Mouse (Mus musculus): ENCODE data around the gene Crim1. TPM values are rescaled to one million over a fixed set of nuclear protein-coding genes. Genes with fewer than 3 reads are reported as not detected.

Crim1 gene
- total RNA-seq, 1 experiment = 61.7 TPM

- in situ Hi-C loops (cut with MboI; ENCODE audit: low sequenced_read_pairs in 2 of 2, unreplicated experiment in 2 of 2) = no loop called here
- Histone ChIP-seq H3K4me1 (ENCODE audit: control insufficient read depth in 2 of 2, insufficient read depth in 2 of 2, low read length in 2 of 2, poor library complexity in 1 of 2) (no peaks in the 10 kb centered on the region), H3K36me3 (ENCODE audit: control insufficient read depth, insufficient read depth, low read length, poor library complexity, severe bottlenecking) (no peaks in the 10 kb centered on the region; the same call in 1 of the 2 replicates), H3K27ac (ENCODE audit: insufficient read depth, low read depth, low read length, poor library complexity, severe bottlenecking) (no peak overlapping the region), H3K4me3 (ENCODE audit: insufficient read depth in 1 of 2, low read depth in 1 of 2, low read length in 2 of 2, poor library complexity in 1 of 2, severe bottlenecking in 1 of 2) (no peak overlapping the region), H3K9me3 (ENCODE audit: control insufficient read depth, insufficient read depth, low read depth, low read length) (no peaks in the 10 kb centered on the region), H3K9ac (ENCODE audit: insufficient read depth, low read depth, low read length, poor library complexity, severe bottlenecking) (no peak overlapping the region)
- DNase-seq (ENCODE audit: low read depth, low spot score) = no peak
- TF ChIP-seq ZNF384 (IDR thresholded peaks at IDR 0.05; ENCODE audit: low read depth, low read length) (no peak), CHD2 (IDR thresholded peaks at IDR 0.05; ENCODE audit: low read depth, low read length) (no peak), HCFC1 (IDR thresholded peaks at IDR 0.05; ENCODE audit: borderline replicate concordance, insufficient read depth, low read length) (no peak), ZC3H11A (IDR thresholded peaks at IDR 0.05; ENCODE audit: borderline replicate concordance, low read depth, low read length) (no peak), MAFK (IDR thresholded peaks at IDR 0.05; ENCODE audit: insufficient read depth, low read depth, low read length) (no peak)
Measured at GRCm38 (mm10) chr17:78308221-78308620, 108.2 kb downstream of the Crim1 start.

GRCm38 (mm10) chr17:78313006-78313405 lies 113.0 kb downstream of the Crim1 start:
- DNase-seq (ENCODE audit: low read depth, low spot score) = no peak
- no peak overlapping the region for H3K27ac ChIP-seq (ENCODE audit: insufficient read depth, low read depth, low read length, poor library complexity, severe bottlenecking)
- in situ Hi-C loops (cut with MboI; ENCODE audit: low sequenced_read_pairs in 2 of 2, unreplicated experiment in 2 of 2) = no loop called here

GRCm38 (mm10) chr17:78313612-78314011 lies 113.6 kb downstream of the Crim1 start:
- Histone ChIP-seq H3K27ac (ENCODE audit: insufficient read depth, low read depth, low read length, poor library complexity, severe bottlenecking) (no peak overlapping the region), H3K9ac (ENCODE audit: insufficient read depth, low read depth, low read length, poor library complexity, severe bottlenecking) (no peak overlapping the region), H3K36me3 (ENCODE audit: control insufficient read depth, insufficient read depth, low read length, poor library complexity, severe bottlenecking) (peaks cover 3% of the 10 kb centered on the region; the same call in 1 of the 2 replicates), H3K9me3 (ENCODE audit: control insufficient read depth, insufficient read depth, low read depth, low read length) (no peaks in the 10 kb centered on the region), H3K4me3 (ENCODE audit: insufficient read depth in 1 of 2, low read depth in 1 of 2, low read length in 2 of 2, poor library complexity in 1 of 2, severe bottlenecking in 1 of 2) (no peak overlapping the region), H3K4me1 (ENCODE audit: control insufficient read depth in 2 of 2, insufficient read depth in 2 of 2, low read length in 2 of 2, poor library complexity in 1 of 2) (no peaks in the 10 kb centered on the region)
- in situ Hi-C loops (cut with MboI; ENCODE audit: low sequenced_read_pairs in 2 of 2, unreplicated experiment in 2 of 2) = no loop called here
- TF ChIP-seq CHD2 (IDR thresholded peaks at IDR 0.05; ENCODE audit: low read depth, low read length) (no peak), ZC3H11A (IDR thresholded peaks at IDR 0.05; ENCODE audit: borderline replicate concordance, low read depth, low read length) (no peak), ZNF384 (IDR thresholded peaks at IDR 0.05; ENCODE audit: low read depth, low read length) (no peak), HCFC1 (IDR thresholded peaks at IDR 0.05; ENCODE audit: borderline replicate concordance, insufficient read depth, low read length) (no peak), MAFK (IDR thresholded peaks at IDR 0.05; ENCODE audit: insufficient read depth, low read depth, low read length) (no peak)
- no peak for DNase-seq (ENCODE audit: low read depth, low spot score)

More at GRCm38 (mm10) chr17:78313006-78313405, 113.0 kb downstream of the Crim1 start:
- Histone ChIP-seq H3K9ac (ENCODE audit: insufficient read depth, low read depth, low read length, poor library complexity, severe bottlenecking) (no peak overlapping the region), H3K4me1 (ENCODE audit: control insufficient read depth in 2 of 2, insufficient read depth in 2 of 2, low read length in 2 of 2, poor library complexity in 1 of 2) (no peaks in the 10 kb centered on the region), H3K9me3 (ENCODE audit: control insufficient read depth, insufficient read depth, low read depth, low read length) (no peaks in the 10 kb centered on the region), H3K36me3 (ENCODE audit: control insufficient read depth, insufficient read depth, low read length, poor library complexity, severe bottlenecking) (peaks cover 3% of the 10 kb centered on the region; the same call in 1 of the 2 replicates), H3K4me3 (ENCODE audit: insufficient read depth in 1 of 2, low read depth in 1 of 2, low read length in 2 of 2, poor library complexity in 1 of 2, severe bottlenecking in 1 of 2) (no peak overlapping the region)
- no peak for TF ChIP-seq ZNF384 (IDR thresholded peaks at IDR 0.05; ENCODE audit: low read depth, low read length)
- no peak for TF ChIP-seq ZC3H11A (IDR thresholded peaks at IDR 0.05; ENCODE audit: borderline replicate concordance, low read depth, low read length)
- no peak for TF ChIP-seq CHD2 (IDR thresholded peaks at IDR 0.05; ENCODE audit: low read depth, low read length)
- TF ChIP-seq HCFC1 (IDR thresholded peaks at IDR 0.05; ENCODE audit: borderline replicate concordance, insufficient read depth, low read length) = no peak
- TF ChIP-seq MAFK (IDR thresholded peaks at IDR 0.05; ENCODE audit: insufficient read depth, low read depth, low read length) = no peak

- no peaks in the 10 kb centered on the region for H3K9me3 ChIP-seq (ENCODE audit: control insufficient read depth, insufficient read depth, low read depth, low read length)
- H3K4me1 ChIP-seq (ENCODE audit: control insufficient read depth in 2 of 2, insufficient read depth in 2 of 2, low read length in 2 of 2, poor library complexity in 1 of 2) = no peaks in the 10 kb centered on the region
- H3K4me3 ChIP-seq (ENCODE audit: insufficient read depth in 1 of 2, low read depth in 1 of 2, low read length in 2 of 2, poor library complexity in 1 of 2, severe bottlenecking in 1 of 2) = no peak overlapping the region
- H3K27ac ChIP-seq (ENCODE audit: insufficient read depth, low read depth, low read length, poor library complexity, severe bottlenecking) = no peak overlapping the region
- no peak overlapping the region for H3K9ac ChIP-seq (ENCODE audit: insufficient read depth, low read depth, low read length, poor library complexity, severe bottlenecking)
- no peak for DNase-seq (ENCODE audit: low read depth, low spot score)
- no peak for TF ChIP-seq HCFC1 (IDR thresholded peaks at IDR 0.05; ENCODE audit: borderline replicate concordance, insufficient read depth, low read length)
- no peak for TF ChIP-seq CHD2 (IDR thresholded peaks at IDR 0.05; ENCODE audit: low read depth, low read length)
- TF ChIP-seq ZC3H11A (IDR thresholded peaks at IDR 0.05; ENCODE audit: borderline replicate concordance, low read depth, low read length) = no peak
- TF ChIP-seq MAFK (IDR thresholded peaks at IDR 0.05; ENCODE audit: insufficient read depth, low read depth, low read length) = no peak
- no peak for TF ChIP-seq ZNF384 (IDR thresholded peaks at IDR 0.05; ENCODE audit: low read depth, low read length)
- in situ Hi-C loops (cut with MboI; ENCODE audit: low sequenced_read_pairs in 2 of 2, unreplicated experiment in 2 of 2) = no loop called here
- H3K36me3 ChIP-seq (ENCODE audit: control insufficient read depth, insufficient read depth, low read length, poor library complexity, severe bottlenecking) = peaks cover 3% of the 10 kb centered on the region; the same call in 1 of the 2 replicates
Measured at GRCm38 (mm10) chr17:78315659-78316058, 115.6 kb downstream of the Crim1 start.
